Mouse (Mus musculus) megakaryocyte, embryonic 14.5 days (primary cell): ENCODE results near the gene Sult6b1. TPM values are rescaled to one million over a fixed set of nuclear protein-coding genes. Genes with fewer than 3 reads are reported as not detected.

Experiments
- H3K27me3 ChIP-seq: replicated peaks from 2 replicates; pipeline ENCODE3; 2012; ENCODE audit warnings: inconsistent platforms
- H3K36me3 ChIP-seq: replicated peaks from 2 replicates; pipeline ENCODE3; 2012; ENCODE audit warnings: low read length, inconsistent platforms, mixed read lengths
- H3K4me1 ChIP-seq: 2 replicates; pipeline ENCODE4 v1.6.1; 2012; ENCODE audit warnings: inconsistent platforms
- H3K4me3 ChIP-seq: replicated peaks from 2 replicates; pipeline ENCODE3; 2012; ENCODE audit warnings: moderate library complexity, mild to moderate bottlenecking, inconsistent platforms
- H3K9me3 ChIP-seq: 2 replicates; pipeline ENCODE4 v1.6.1; 2012; ENCODE audit warnings: inconsistent platforms
- FLI1 ChIP-seq: IDR thresholded peaks from 2 replicates; pipeline ENCODE4 v1.6.1; 2012; ENCODE audit warnings: low read length, inconsistent platforms, mixed read lengths
- GATA1 ChIP-seq: IDR thresholded peaks from 3 replicates; pipeline ENCODE4 v1.6.1; 2012; ENCODE audit warnings: mixed read lengths, low read length, inconsistent platforms, borderline replicate concordance
- polyA plus RNA-seq: library from polyadenylated mRNA; stranded (reverse); fragments of >175 nt; gene quantifications from 2 replicates; pipeline ENCODE4 v1.2.3, GENCODE M21; 2012; ENCODE audit warnings: low replicate concordance; ENCODE audit not compliant: insufficient read depth

The Sult6b1 gene
- polyA plus RNA-seq, 1 experiment = not detected

DNA sequence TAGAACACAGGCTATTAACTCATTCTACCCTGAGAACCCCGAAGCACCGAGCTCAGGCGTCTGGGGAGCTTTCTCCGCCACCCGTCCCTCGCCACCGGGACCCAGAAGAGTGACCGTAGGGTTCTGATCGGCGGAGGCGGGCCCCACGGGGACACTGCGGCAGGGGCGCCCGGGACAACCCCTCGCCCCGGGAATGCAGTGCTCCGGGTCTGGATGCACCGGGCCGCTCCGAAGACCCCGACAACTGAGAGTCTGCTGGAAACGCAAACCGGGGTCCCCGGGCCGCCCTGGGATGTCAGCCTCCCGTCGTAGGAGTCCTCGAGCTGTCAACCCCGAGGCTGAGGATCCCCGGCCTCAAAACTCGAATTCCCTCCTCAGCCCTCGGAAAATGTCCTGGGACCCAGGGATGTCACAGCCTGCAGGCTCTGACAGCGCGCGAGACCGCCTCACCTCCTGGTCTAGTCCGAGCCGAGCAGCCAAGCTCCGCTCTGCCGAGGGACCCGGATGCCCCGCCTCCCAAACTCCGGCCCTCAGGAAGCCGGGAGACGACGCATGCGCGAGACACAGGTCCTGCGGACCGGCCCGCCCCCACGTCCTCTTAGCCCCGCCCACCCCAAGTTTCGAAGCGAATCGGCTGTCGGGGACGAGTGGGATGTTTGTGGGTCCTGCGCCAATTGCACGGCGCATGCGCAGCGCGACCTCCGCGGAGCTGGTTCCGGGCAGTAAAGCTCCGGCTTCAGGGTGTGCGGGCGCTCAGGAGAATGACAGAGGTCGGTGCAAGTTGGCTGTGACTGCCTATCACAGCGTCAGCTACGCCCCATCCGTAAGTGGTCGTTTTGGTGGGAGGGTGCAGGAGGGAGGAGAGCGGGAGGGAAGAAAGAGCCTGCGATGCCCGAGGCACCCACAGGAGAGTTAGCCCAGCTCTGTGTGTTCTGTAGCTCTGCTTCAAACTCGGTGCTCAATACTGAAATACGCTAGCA is 71.6 kb downstream of the Sult6b1 start, which contains the start of the genes Heatr5b and Gpatch11:
Heatr5b (minus strand) TSS at position 509 of the 980 bp plus-strand sequence.
Gpatch11 (plus strand) TSS at position 712 of the 980 bp plus-strand sequence.
- peaks cover 62% of the 10 kb centered on the region for H3K36me3 ChIP-seq

More for the DNA sequence above, 71.6 kb downstream of the Sult6b1 start, which contains the start of the genes Heatr5b and Gpatch11:
- Histone ChIP-seq H3K27me3 (no peaks in the 10 kb centered on the region), H3K4me1 (peaks cover 19% of the 10 kb centered on the region; the same call in 1 of the 2 replicates), H3K4me3 (peak within 1 kb of the TSS; percentile 98), H3K9me3 (no peaks in the 10 kb centered on the region)
- TF ChIP-seq FLI1 = no peak
- no peak for TF ChIP-seq GATA1

Other genes starting within 250 kb of the Sult6b1 start
- gene Strn, start 169.8 kb downstream of the Sult6b1 start, polyA plus RNA-seq = 1.3 and 1.9 TPM in 2 replicates
- 0.78 and 2.2 TPM in 2 replicates for gene Heatr5b, start 71.6 kb downstream of the Sult6b1 start, polyA plus RNA-seq
- 1.1 and 4.7 TPM in 2 replicates for gene Gpatch11, start 71.4 kb downstream of the Sult6b1 start, polyA plus RNA-seq
- gene Eif2ak2, start 24.4 kb downstream of the Sult6b1 start, polyA plus RNA-seq = 7.4 TPM in 1 of 2 replicates, not detected in the other
- gene Cebpzos, start 9.5 kb upstream of the Sult6b1 start, polyA plus RNA-seq = 4.5 TPM in 1 of 2 replicates, not detected in the other
- gene Cebpz, start 30.1 kb upstream of the Sult6b1 start, polyA plus RNA-seq = 6.0 TPM in 1 of 2 replicates, not detected in the other
- gene Ndufaf7, start 30.1 kb upstream of the Sult6b1 start, polyA plus RNA-seq = 2.2 TPM in 1 of 2 replicates, not detected in the other
- 0.23 TPM in 1 of 2 replicates, not detected in the other for gene Prkd3, start 113.8 kb upstream of the Sult6b1 start, polyA plus RNA-seq
- gene Qpct, start 144.9 kb upstream of the Sult6b1 start, polyA plus RNA-seq = not detected in 2 replicates